Mouse (Mus musculus) lung, embryonic 16.5 days (tissue): Measurements from ENCODE around the gene Pald1. TPM values are rescaled to one million over a fixed set of nuclear protein-coding genes. Genes with fewer than 3 reads are reported as not detected.

Experiments
- ATAC-seq: fragments of 200-750 bp; cut with Nextera tagmentation; 2 replicates; pipeline ENCODE4 v1.8.0; 2017; ENCODE audit warnings: low read depth, mild to moderate bottlenecking, moderate library complexity
- H3K27ac ChIP-seq: fragments of 300-500 bp; sonication (generic); 2 replicates; pipeline ENCODE4 v1.5.1; 2014; ENCODE audit warnings: mild to moderate bottlenecking, control low read depth, low read length
- H3K27me3 ChIP-seq: fragments of 300-500 bp; sonication (generic); 2 replicates; pipeline ENCODE4 v1.6.1; 2014; ENCODE audit warnings: low read depth, low read length, mixed read lengths; ENCODE audit not compliant: control insufficient read depth, insufficient read depth
- H3K36me3 ChIP-seq: fragments of 300-500 bp; sonication (generic); 2 replicates; pipeline ENCODE4 v1.6.1; 2014; ENCODE audit warnings: low read length; ENCODE audit not compliant: control insufficient read depth, insufficient read depth
- H3K4me1 ChIP-seq: fragments of 300-500 bp; sonication (generic); replicated peaks from 2 replicates; pipeline ENCODE4 v1.6.1; 2014; ENCODE audit warnings: low read length, mixed read lengths; ENCODE audit not compliant: control insufficient read depth, insufficient read depth
- H3K4me2 ChIP-seq: fragments of 300-500 bp; sonication (generic); 2 replicates; pipeline ENCODE4 v1.6.1; 2014; ENCODE audit warnings: low read depth, low read length, control low read depth
- H3K4me3 ChIP-seq: fragments of 300-500 bp; sonication (generic); 2 replicates; pipeline ENCODE4 v1.5.1; 2014; ENCODE audit warnings: mild to moderate bottlenecking, low read length, control low read depth
- H3K9ac ChIP-seq: fragments of 300-500 bp; sonication (generic); 2 replicates; pipeline ENCODE4 v1.6.1; 2014; ENCODE audit warnings: low read length, control low read depth
- H3K9me3 ChIP-seq: fragments of 300-500 bp; sonication (generic); 2 replicates; pipeline ENCODE4 v1.6.1; 2016; ENCODE audit warnings: low read length; ENCODE audit not compliant: control insufficient read depth
- whole genome bisulfite sequencing: fragments of 180-500 bp; shearing (Covaris S2); extraction: QIAGEN DNeasy Blood & Tissue Kit; methylation state at CpG from one replicate; pipeline ENCODE4 v1.1.7; 2014; 5-methylcytosine and 5-hydroxymethylcytosine counted together
- polyA plus RNA-seq: library from polyadenylated mRNA; unstranded; fragments of >200 nt; fragmentation: Nextera tagmentation; extraction: Ambion mirVana; gene quantifications from 2 replicates; pipeline ENCODE4 v1.2.1, GENCODE M21; 2015

Pald1 gene
- polyA plus RNA-seq, 1 experiment from 2014 or later: 49.4 TPM

DNA sequence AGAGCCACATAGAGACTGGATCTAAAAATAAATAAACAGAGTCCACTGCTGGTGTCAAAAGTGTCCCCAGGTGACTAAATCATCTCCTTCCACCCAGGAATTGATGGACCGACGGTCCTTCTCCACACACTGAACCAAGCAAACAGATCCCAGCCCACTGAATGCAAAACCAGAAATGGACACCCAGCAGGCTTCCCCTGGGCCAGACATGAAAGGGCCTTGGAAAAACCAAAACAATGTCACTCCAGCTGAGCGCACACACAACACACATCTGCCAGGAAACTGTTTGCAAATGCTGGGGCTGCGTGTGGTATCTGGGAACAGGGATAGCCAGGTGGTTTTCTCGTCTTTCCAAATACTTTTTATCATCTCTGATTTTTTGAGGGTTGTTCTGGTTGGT lies 13.6 kb downstream of the Pald1 start:
- Histone ChIP-seq H3K36me3 (no peaks in the 10 kb centered on the region; the same call in 1 of the 2 replicates), H3K9me3 (no peaks in the 10 kb centered on the region), H3K4me2 (no peak overlapping the region; the same call in 1 of the 2 replicates), H3K4me3 (no peak overlapping the region), H3K27ac (peak overlapping the region; percentile 78), H3K4me1 (peaks cover 48% of the 10 kb centered on the region), H3K9ac (no peak overlapping the region), H3K27me3 (no peaks in the 10 kb centered on the region)
- ATAC-seq: no peak
- 51% methylated on average over 5 of the region's 5 CpGs for WGBS

GRCm38 (mm10) chr10:61365902-61366301 lies 17.4 kb downstream of the Pald1 start:
- Histone ChIP-seq H3K9me3 (peaks cover 2% of the 10 kb centered on the region; the same call in 1 of the 2 replicates), H3K4me2 (no peak overlapping the region), H3K27me3 (no peaks in the 10 kb centered on the region), H3K4me1 (peaks cover 21% of the 10 kb centered on the region), H3K4me3 (no peak overlapping the region), H3K9ac (no peak overlapping the region), H3K36me3 (peaks cover 5% of the 10 kb centered on the region), H3K27ac (peak overlapping the region; percentile 35; the same call in 1 of the 2 replicates)
- peak; percentile 79 for ATAC-seq
- 42% methylated on average over 1 of the region's 1 CpGs for WGBS

GRCm38 (mm10) chr10:61364431-61364830 lies 18.9 kb downstream of the Pald1 start:
- peaks cover 17% of the 10 kb centered on the region for H3K4me1 ChIP-seq
- WGBS: 89% methylated on average over 6 of the region's 6 CpGs

DNA sequence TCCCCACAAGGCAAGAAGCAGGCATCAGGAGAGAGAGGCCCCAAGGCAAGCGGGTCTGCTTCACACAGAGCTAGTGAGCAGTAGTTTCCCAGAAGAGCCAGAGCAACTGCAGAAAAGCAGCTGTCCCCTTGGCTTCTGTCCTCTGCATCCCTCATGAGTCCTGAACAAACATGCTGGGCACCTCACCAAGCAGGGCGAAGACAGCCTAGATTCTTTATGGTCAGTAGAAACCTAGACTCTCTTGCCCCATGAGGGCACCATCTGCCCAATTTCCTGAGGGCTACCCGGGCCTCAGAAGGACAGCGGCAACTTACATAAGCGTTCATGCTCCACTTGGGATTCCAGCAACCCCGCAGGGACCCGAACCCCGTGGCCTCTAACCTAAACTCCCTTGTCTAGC lies 20.3 kb downstream of the Pald1 start:
- no peak overlapping the region for H3K9ac ChIP-seq
- H3K4me2 ChIP-seq: no peak overlapping the region
- H3K36me3 ChIP-seq: peaks cover 5% of the 10 kb centered on the region
- H3K4me1 ChIP-seq: peaks cover 17% of the 10 kb centered on the region
- 64% methylated on average over 8 of the region's 8 CpGs for WGBS
- H3K4me3 ChIP-seq: no peak overlapping the region
- no peak for ATAC-seq
- H3K9me3 ChIP-seq: peaks cover 3% of the 10 kb centered on the region; the same call in 1 of the 2 replicates
- no peaks in the 10 kb centered on the region for H3K27me3 ChIP-seq
- H3K27ac ChIP-seq: no peak overlapping the region

More at GRCm38 (mm10) chr10:61364431-61364830, 18.9 kb downstream of the Pald1 start:
- Histone ChIP-seq H3K36me3 (peaks cover 5% of the 10 kb centered on the region), H3K27ac (no peak overlapping the region), H3K27me3 (no peaks in the 10 kb centered on the region), H3K4me2 (no peak overlapping the region), H3K4me3 (no peak overlapping the region), H3K9ac (no peak overlapping the region), H3K9me3 (peaks cover 3% of the 10 kb centered on the region; the same call in 1 of the 2 replicates)
- ATAC-seq: no peak

- peaks cover 21% of the 10 kb centered on the region for H3K4me1 ChIP-seq
- no peak for ATAC-seq
- peaks cover 3% of the 10 kb centered on the region; the same call in 1 of the 2 replicates for H3K9me3 ChIP-seq
- no peak overlapping the region for H3K9ac ChIP-seq
- 72% methylated on average over 9 of the region's 9 CpGs for WGBS
- H3K4me2 ChIP-seq: no peak overlapping the region
- peaks cover 5% of the 10 kb centered on the region for H3K36me3 ChIP-seq
- H3K27me3 ChIP-seq: no peaks in the 10 kb centered on the region
- no peak overlapping the region for H3K27ac ChIP-seq
- no peak overlapping the region for H3K4me3 ChIP-seq
Measured at GRCm38 (mm10) chr10:61362483-61362882, 20.8 kb downstream of the Pald1 start.

GRCm38 (mm10) chr10:61360667-61361066 lies 22.7 kb downstream of the Pald1 start:
- no peak for ATAC-seq
- no peak overlapping the region for H3K9ac ChIP-seq
- H3K27ac ChIP-seq: no peak overlapping the region
- H3K27me3 ChIP-seq: no peaks in the 10 kb centered on the region
- H3K36me3 ChIP-seq: peaks cover 5% of the 10 kb centered on the region
- peaks cover 9% of the 10 kb centered on the region for H3K4me1 ChIP-seq
- H3K9me3 ChIP-seq: peaks cover 3% of the 10 kb centered on the region; the same call in 1 of the 2 replicates
- no peak overlapping the region for H3K4me3 ChIP-seq
- 92% methylated on average over 8 of the region's 8 CpGs for WGBS
- no peak overlapping the region for H3K4me2 ChIP-seq

DNA sequence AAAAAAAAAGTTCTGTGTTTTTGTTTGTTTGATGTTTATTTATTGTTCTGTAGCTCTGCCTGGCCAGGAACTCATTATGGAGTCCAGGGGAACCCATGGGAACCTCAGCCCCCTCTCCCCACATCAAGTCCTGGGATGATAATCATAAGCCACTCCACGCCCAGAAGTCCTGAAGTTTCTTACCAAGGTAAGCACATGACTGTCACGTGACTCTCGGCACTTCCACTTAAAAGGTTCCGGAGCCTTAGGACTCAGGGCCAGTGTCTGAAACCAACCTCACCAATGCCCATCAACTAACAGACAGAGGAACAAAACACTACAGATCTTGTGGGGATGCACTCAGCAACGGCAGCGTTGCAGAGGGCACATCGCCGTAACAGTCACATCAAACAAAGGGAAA lies 23.9 kb downstream of the Pald1 start:
- no peak for ATAC-seq
- Histone ChIP-seq H3K36me3 (peaks cover 2% of the 10 kb centered on the region), H3K9ac (no peak overlapping the region), H3K27ac (no peak overlapping the region), H3K4me1 (peaks cover 7% of the 10 kb centered on the region), H3K4me2 (no peak overlapping the region), H3K27me3 (no peaks in the 10 kb centered on the region), H3K4me3 (no peak overlapping the region), H3K9me3 (peaks cover 3% of the 10 kb centered on the region; the same call in 1 of the 2 replicates)
- WGBS: 88% methylated on average over 8 of the region's 8 CpGs

GRCm38 (mm10) chr10:61357658-61358057 lies 25.7 kb downstream of the Pald1 start:
- 0 out of 2 replicates have a peak overlapping the region, but pooled peaks have one; percentile 5 for H3K27ac ChIP-seq
- H3K27me3 ChIP-seq: no peaks in the 10 kb centered on the region
- H3K4me2 ChIP-seq: no peak overlapping the region
- H3K9me3 ChIP-seq: peaks cover 3% of the 10 kb centered on the region; the same call in 1 of the 2 replicates
- peaks cover 8% of the 10 kb centered on the region for H3K36me3 ChIP-seq
- peaks cover 7% of the 10 kb centered on the region for H3K4me1 ChIP-seq
- no peak overlapping the region for H3K9ac ChIP-seq
- peak; percentile 76 for ATAC-seq
- whole genome bisulfite sequencing: 39% methylated on average over 8 of the region's 8 CpGs
- H3K4me3 ChIP-seq: no peak overlapping the region

DNA sequence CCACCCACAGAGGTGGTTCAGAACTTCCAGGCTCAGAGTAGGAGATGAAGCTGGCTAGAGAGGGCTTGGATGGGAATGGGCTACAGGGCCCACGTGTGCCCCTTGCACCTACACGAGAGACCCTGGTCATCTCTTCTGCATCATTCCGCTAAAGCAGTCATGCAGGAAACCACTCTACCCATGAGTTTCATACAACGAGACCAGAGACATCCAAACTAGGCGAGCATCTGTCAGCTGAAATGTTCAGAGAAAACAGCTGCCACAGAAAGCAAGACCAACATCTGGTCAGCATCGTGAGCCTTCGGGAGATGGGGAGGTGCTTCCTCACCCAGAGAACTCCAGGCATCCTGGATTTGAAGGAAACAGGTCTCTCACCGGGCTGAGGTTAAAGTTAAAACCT lies 26.8 kb downstream of the Pald1 start:
- H3K27me3 ChIP-seq: no peaks in the 10 kb centered on the region
- 82% methylated on average over 8 of the region's 8 CpGs for WGBS
- no peak overlapping the region for H3K4me3 ChIP-seq
- H3K4me1 ChIP-seq: peaks cover 7% of the 10 kb centered on the region; the same call in 1 of the 2 replicates
- no peak overlapping the region for H3K27ac ChIP-seq
- H3K9ac ChIP-seq: no peak overlapping the region
- peaks cover 15% of the 10 kb centered on the region for H3K36me3 ChIP-seq
- H3K9me3 ChIP-seq: peaks cover 3% of the 10 kb centered on the region; the same call in 1 of the 2 replicates
- no peak for ATAC-seq
- H3K4me2 ChIP-seq: no peak overlapping the region
